Mouse (Mus musculus) midbrain, embryonic 15.5 days (tissue): Measurements from ENCODE around the gene Lnx1. TPM values are rescaled to one million over a fixed set of nuclear protein-coding genes. Genes with fewer than 3 reads are reported as not detected.

Experiments
- ATAC-seq: fragments of 200-750 bp; cut with Nextera tagmentation; replicated peaks from 2 replicates; pipeline ENCODE4 v1.8.0; 2017; ENCODE audit warnings: moderate TSS enrichment
- H3K27ac ChIP-seq: fragments of 300-500 bp; sonication (generic); 2 replicates; pipeline ENCODE4 v1.5.1; 2015; ENCODE audit warnings: mild to moderate bottlenecking, inconsistent platforms
- H3K27me3 ChIP-seq: fragments of 300-500 bp; sonication (generic); replicated peaks from 2 replicates; pipeline ENCODE4 v1.6.1; 2015; ENCODE audit warnings: inconsistent platforms
- H3K36me3 ChIP-seq: fragments of 300-500 bp; sonication (generic); replicated peaks from 2 replicates; pipeline ENCODE4 v1.6.1; 2015; ENCODE audit warnings: inconsistent platforms
- H3K4me1 ChIP-seq: fragments of 300-500 bp; sonication (generic); 2 replicates; pipeline ENCODE4 v1.6.1; 2015; ENCODE audit warnings: inconsistent platforms
- H3K4me2 ChIP-seq: fragments of 300-500 bp; sonication (generic); 2 replicates; pipeline ENCODE4 v1.6.1; 2015; ENCODE audit warnings: inconsistent platforms, mild to moderate bottlenecking, moderate library complexity
- H3K4me3 ChIP-seq: fragments of 300-500 bp; sonication (generic); 2 replicates; pipeline ENCODE4 v1.5.1; 2015; ENCODE audit warnings: mild to moderate bottlenecking, inconsistent platforms
- H3K9ac ChIP-seq: fragments of 300-500 bp; sonication (generic); 2 replicates; pipeline ENCODE4 v1.6.1; 2015; ENCODE audit warnings: mild to moderate bottlenecking, inconsistent platforms
- H3K9me3 ChIP-seq: fragments of 300-500 bp; sonication (generic); 2 replicates; pipeline ENCODE4 v1.6.1; 2016; ENCODE audit warnings: inconsistent platforms
- WGBS: fragments of 180-500 bp; shearing (Covaris S2); methylation state at CpG from one replicate; pipeline ENCODE4 v1.1.7; 2015; ENCODE audit warnings: mixed read lengths; 5-methylcytosine and 5-hydroxymethylcytosine counted together
- polyA plus RNA-seq: library from polyadenylated mRNA; unstranded; fragments of >200 nt; fragmentation: Nextera tagmentation; extraction: Ambion mirVana; gene quantifications from 2 replicates; pipeline ENCODE4 v1.2.1, GENCODE M21; 2015

Gene Lnx1
- polyA plus RNA-seq = 11.8 and 15.8 TPM in 2 replicates

GRCm38 (mm10) chr5:74702766-74703165 lies at the start of gene Lnx1:
TSS of gene Lnx1 (minus strand) at chr5:74702912.
- Histone ChIP-seq H3K4me1 (peaks cover 8% of the 10 kb centered on the region), H3K27me3 (peaks cover 6% of the 10 kb centered on the region; the same call in 1 of the 2 replicates), H3K9ac (no peak within 1 kb of the TSS), H3K9me3 (no peaks in the 10 kb centered on the region), H3K27ac (no peak within 1 kb of the TSS), H3K4me2 (peak within 1 kb of the TSS; percentile 53; the same call in 1 of the 2 replicates), H3K36me3 (no peaks in the 10 kb centered on the region), H3K4me3 (no peak within 1 kb of the TSS)
- 62% methylated on average over 11 of the region's 11 CpGs for WGBS
- no peak for ATAC-seq

GRCm38 (mm10) chr5:74750501-74750900 lies 47.8 kb upstream of the Lnx1 start:
- Histone ChIP-seq H3K4me3 (no peak overlapping the region), H3K27me3 (no peaks in the 10 kb centered on the region), H3K4me2 (no peak overlapping the region), H3K36me3 (no peaks in the 10 kb centered on the region), H3K27ac (no peak overlapping the region), H3K9me3 (no peaks in the 10 kb centered on the region), H3K9ac (no peak overlapping the region), H3K4me1 (no peaks in the 10 kb centered on the region)
- 90% methylated on average over 5 of the region's 5 CpGs for WGBS
- no peak for ATAC-seq

GRCm38 (mm10) chr5:74747476-74747875 lies 44.8 kb upstream of the Lnx1 start:
- H3K4me2 ChIP-seq = no peak overlapping the region
- H3K27ac ChIP-seq = no peak overlapping the region
- WGBS = 87% methylated on average over 3 of the region's 3 CpGs
- no peaks in the 10 kb centered on the region for H3K9me3 ChIP-seq
- H3K4me1 ChIP-seq = no peaks in the 10 kb centered on the region
- no peak overlapping the region for H3K9ac ChIP-seq
- no peaks in the 10 kb centered on the region for H3K27me3 ChIP-seq
- no peak overlapping the region for H3K4me3 ChIP-seq
- no peaks in the 10 kb centered on the region for H3K36me3 ChIP-seq
- no peak for ATAC-seq

GRCm38 (mm10) chr5:74740951-74741350 lies 38.2 kb upstream of the Lnx1 start:
- H3K4me3 ChIP-seq = no peak overlapping the region
- H3K27me3 ChIP-seq = no peaks in the 10 kb centered on the region
- no peaks in the 10 kb centered on the region for H3K9me3 ChIP-seq
- 88% methylated on average over 9 of the region's 9 CpGs for WGBS
- no peaks in the 10 kb centered on the region for H3K4me1 ChIP-seq
- H3K27ac ChIP-seq = no peak overlapping the region
- H3K9ac ChIP-seq = no peak overlapping the region
- ATAC-seq = no peak
- H3K36me3 ChIP-seq = no peaks in the 10 kb centered on the region
- H3K4me2 ChIP-seq = no peak overlapping the region

GRCm38 (mm10) chr5:74739435-74739834 lies 36.7 kb upstream of the Lnx1 start:
- no peaks in the 10 kb centered on the region for H3K9me3 ChIP-seq
- 57% methylated on average over 12 of the region's 12 CpGs for WGBS
- ATAC-seq = no peak
- H3K36me3 ChIP-seq = no peaks in the 10 kb centered on the region
- no peaks in the 10 kb centered on the region for H3K27me3 ChIP-seq
- no peak overlapping the region for H3K27ac ChIP-seq
- no peak overlapping the region for H3K4me3 ChIP-seq
- no peaks in the 10 kb centered on the region for H3K4me1 ChIP-seq
- H3K9ac ChIP-seq = no peak overlapping the region
- no peak overlapping the region for H3K4me2 ChIP-seq

GRCm38 (mm10) chr5:74738312-74738711 lies 35.6 kb upstream of the Lnx1 start:
- ATAC-seq = no peak
- H3K4me2 ChIP-seq = no peak overlapping the region
- H3K9me3 ChIP-seq = no peaks in the 10 kb centered on the region
- H3K36me3 ChIP-seq = no peaks in the 10 kb centered on the region
- H3K4me3 ChIP-seq = no peak overlapping the region
- no peaks in the 10 kb centered on the region for H3K4me1 ChIP-seq
- no peak overlapping the region for H3K9ac ChIP-seq
- H3K27ac ChIP-seq = no peak overlapping the region
- no peaks in the 10 kb centered on the region for H3K27me3 ChIP-seq
- WGBS = 66% methylated on average over 3 of the region's 3 CpGs

GRCm38 (mm10) chr5:74733885-74734558 lies 31.3 kb upstream of the Lnx1 start:
- 54% methylated on average over 7 of the region's 7 CpGs for WGBS
- Histone ChIP-seq H3K4me2 (no peak overlapping the region), H3K9ac (no peak overlapping the region), H3K27ac (no peak overlapping the region), H3K4me1 (no peaks in the 10 kb centered on the region), H3K36me3 (no peaks in the 10 kb centered on the region), H3K4me3 (no peak overlapping the region), H3K9me3 (no peaks in the 10 kb centered on the region), H3K27me3 (no peaks in the 10 kb centered on the region)
- ATAC-seq = no peak

GRCm38 (mm10) chr5:74732613-74733012 lies 29.9 kb upstream of the Lnx1 start:
- no peak overlapping the region for H3K4me2 ChIP-seq
- no peak for ATAC-seq
- no peaks in the 10 kb centered on the region for H3K4me1 ChIP-seq
- WGBS = 62% methylated on average over 8 of the region's 8 CpGs
- H3K27me3 ChIP-seq = no peaks in the 10 kb centered on the region
- H3K36me3 ChIP-seq = no peaks in the 10 kb centered on the region
- H3K27ac ChIP-seq = no peak overlapping the region
- H3K4me3 ChIP-seq = no peak overlapping the region
- H3K9me3 ChIP-seq = no peaks in the 10 kb centered on the region
- H3K9ac ChIP-seq = no peak overlapping the region

- H3K4me1 ChIP-seq = no peaks in the 10 kb centered on the region
- H3K4me2 ChIP-seq = no peak overlapping the region
- 84% methylated on average over 5 of the region's 5 CpGs for WGBS
- no peak overlapping the region for H3K27ac ChIP-seq
- no peaks in the 10 kb centered on the region for H3K9me3 ChIP-seq
- H3K36me3 ChIP-seq = no peaks in the 10 kb centered on the region
- H3K27me3 ChIP-seq = no peaks in the 10 kb centered on the region
- H3K9ac ChIP-seq = no peak overlapping the region
- no peak for ATAC-seq
- no peak overlapping the region for H3K4me3 ChIP-seq
Observed at GRCm38 (mm10) chr5:74730601-74731000, 27.9 kb upstream of the Lnx1 start.

GRCm38 (mm10) chr5:74729567-74729966 lies 26.9 kb upstream of the Lnx1 start:
- 83% methylated on average over 6 of the region's 6 CpGs for WGBS

GRCm38 (mm10) chr5:74728186-74728585 lies 25.5 kb upstream of the Lnx1 start:
- Histone ChIP-seq H3K4me2 (no peak overlapping the region), H3K27me3 (no peaks in the 10 kb centered on the region), H3K27ac (no peak overlapping the region), H3K4me3 (no peak overlapping the region), H3K9ac (no peak overlapping the region), H3K4me1 (no peaks in the 10 kb centered on the region), H3K9me3 (no peaks in the 10 kb centered on the region), H3K36me3 (no peaks in the 10 kb centered on the region)
- no peak for ATAC-seq
- 81% methylated on average over 6 of the region's 6 CpGs for WGBS

More at GRCm38 (mm10) chr5:74729567-74729966, 26.9 kb upstream of the Lnx1 start:
- H3K4me3 ChIP-seq = no peak overlapping the region
- no peak for ATAC-seq
- no peak overlapping the region for H3K9ac ChIP-seq
- H3K9me3 ChIP-seq = no peaks in the 10 kb centered on the region
- H3K27ac ChIP-seq = no peak overlapping the region
- no peak overlapping the region for H3K4me2 ChIP-seq
- no peaks in the 10 kb centered on the region for H3K27me3 ChIP-seq
- H3K4me1 ChIP-seq = no peaks in the 10 kb centered on the region
- H3K36me3 ChIP-seq = no peaks in the 10 kb centered on the region

- no peaks in the 10 kb centered on the region for H3K36me3 ChIP-seq
- H3K4me1 ChIP-seq = no peaks in the 10 kb centered on the region
- no peak overlapping the region for H3K27ac ChIP-seq
- H3K9ac ChIP-seq = no peak overlapping the region
- H3K4me3 ChIP-seq = no peak overlapping the region
- no peaks in the 10 kb centered on the region for H3K9me3 ChIP-seq
- no peak for ATAC-seq
- H3K4me2 ChIP-seq = no peak overlapping the region
- WGBS = 48% methylated on average over 8 of the region's 8 CpGs
- no peaks in the 10 kb centered on the region for H3K27me3 ChIP-seq
Observed at GRCm38 (mm10) chr5:74727319-74727718, 24.6 kb upstream of the Lnx1 start.

GRCm38 (mm10) chr5:74725541-74725940 lies 22.8 kb upstream of the Lnx1 start:
- Histone ChIP-seq H3K4me2 (no peak overlapping the region), H3K4me3 (no peak overlapping the region), H3K27ac (no peak overlapping the region), H3K9ac (no peak overlapping the region), H3K27me3 (no peaks in the 10 kb centered on the region), H3K9me3 (no peaks in the 10 kb centered on the region), H3K4me1 (peaks cover 6% of the 10 kb centered on the region; the same call in 1 of the 2 replicates), H3K36me3 (no peaks in the 10 kb centered on the region)
- 49% methylated on average over 4 of the region's 4 CpGs for WGBS
- ATAC-seq = no peak
